Mouse (Mus musculus): ENCODE measurements around the gene Acsf3. TPM values are rescaled to one million over a fixed set of nuclear protein-coding genes. Genes with fewer than 3 reads are reported as not detected.

Gene Acsf3
- polyA plus RNA-seq (2014; fragmentation: Illumina TruSeq; extraction: RNeasy Lipid Tissue Mini Kit (QIAGEN cat#74804); ENCODE audit: low read depth, low replicate concordance): 26.1 TPM

GRCm38 (mm10) chr8:122775285-122776155 lies at the start of gene Acsf3:
Gene Acsf3, plus strand, starts transcription at chr8:122775486.

DNA sequence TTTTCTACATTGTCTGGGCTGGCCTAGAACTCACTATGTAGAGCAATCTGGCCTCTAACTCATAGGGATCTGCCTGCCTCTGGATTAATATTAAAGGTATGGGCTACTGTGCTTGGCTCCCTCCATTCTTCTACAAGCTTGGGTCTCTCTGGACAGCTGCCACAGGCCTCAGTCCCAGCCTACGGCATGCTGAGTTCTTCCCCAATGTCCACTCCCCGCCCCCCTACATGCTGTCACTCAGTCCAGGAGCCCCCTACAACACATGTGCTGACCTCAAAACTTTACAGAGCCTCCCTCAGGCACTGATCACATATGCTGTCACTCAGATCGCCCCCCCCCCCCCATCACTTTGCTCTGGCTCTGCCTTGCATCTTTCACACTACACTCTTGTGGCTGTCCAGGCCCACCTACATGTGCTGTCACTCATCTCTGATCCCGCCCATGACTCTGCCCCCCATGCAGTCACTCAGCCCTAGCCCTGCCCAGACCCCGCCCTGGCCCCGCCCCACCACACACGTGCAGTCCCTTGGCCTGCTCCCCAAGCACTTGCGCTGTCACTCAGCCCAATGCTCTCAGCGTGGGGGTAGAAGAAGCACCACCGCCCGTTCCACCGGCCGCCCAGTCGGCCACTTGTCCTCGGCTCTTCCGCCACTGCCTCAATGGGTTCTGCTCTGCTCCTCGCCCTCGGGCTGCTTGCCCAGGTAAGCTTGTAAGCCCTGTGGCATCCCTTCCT lies 72.7 kb downstream of the Acsf3 start, which contains the start of gene Cdh15:
Cdh15 (plus strand) TSS at position 138 of the 733 bp plus-strand sequence.

Other genes with a start within 250 kb of the Acsf3 start
- gene Piezo1, start 224.2 kb upstream of the Acsf3 start, polyA plus RNA-seq (2014; fragmentation: Illumina TruSeq; extraction: RNeasy Lipid Tissue Mini Kit (QIAGEN cat#74804); ENCODE audit: low read depth, low replicate concordance): 20.7 TPM
- gene Cdt1, start 207.5 kb upstream of the Acsf3 start, polyA plus RNA-seq (2014; fragmentation: Illumina TruSeq; extraction: RNeasy Lipid Tissue Mini Kit (QIAGEN cat#74804); ENCODE audit: low read depth, low replicate concordance): 1.6 TPM
- gene Aprt, start 198.6 kb upstream of the Acsf3 start, polyA plus RNA-seq (2014; fragmentation: Illumina TruSeq; extraction: RNeasy Lipid Tissue Mini Kit (QIAGEN cat#74804); ENCODE audit: low read depth, low replicate concordance): 35.1 TPM
- gene Galns, start 164.0 kb upstream of the Acsf3 start, polyA plus RNA-seq (2014; fragmentation: Illumina TruSeq; extraction: RNeasy Lipid Tissue Mini Kit (QIAGEN cat#74804); ENCODE audit: low read depth, low replicate concordance): 4.1 TPM
- gene Trappc2l, start 163.8 kb upstream of the Acsf3 start, polyA plus RNA-seq (2014; fragmentation: Illumina TruSeq; extraction: RNeasy Lipid Tissue Mini Kit (QIAGEN cat#74804); ENCODE audit: low read depth, low replicate concordance): 45.3 TPM
- not detected for gene Pabpn1l, start 152.7 kb upstream of the Acsf3 start, polyA plus RNA-seq (2014; fragmentation: Illumina TruSeq; extraction: RNeasy Lipid Tissue Mini Kit (QIAGEN cat#74804); ENCODE audit: low read depth, low replicate concordance)
- 9.8 TPM for gene Cbfa2t3, start 76.4 kb upstream of the Acsf3 start, polyA plus RNA-seq (2014; fragmentation: Illumina TruSeq; extraction: RNeasy Lipid Tissue Mini Kit (QIAGEN cat#74804); ENCODE audit: low read depth, low replicate concordance)
- gene Cdh15, start 72.5 kb downstream of the Acsf3 start, polyA plus RNA-seq (2014; fragmentation: Illumina TruSeq; extraction: RNeasy Lipid Tissue Mini Kit (QIAGEN cat#74804); ENCODE audit: low read depth, low replicate concordance): not detected